14 mouse cellular contexts compared by ENCODE assay signal in genomic region chr16:64875822-64876221, GRCm38 (mm10).
"Had no signal": no experiment of that assay in that cellular context is flagged by ENCODE, and none has a peak within 500 bp of the region (broad histone marks: within the 10 kb centered on the region; RNA-seq: fewer than 3 reads in every experiment).

No protein-coding gene starts in this region.

- DNase-seq: gastrocnemius, adult 2 months; gastrocnemius, postnatal 10 days; gastrocnemius, postnatal 36 days; heart, adult 2 months; heart, postnatal 10 days; heart, postnatal 4 days; kidney, adult 18-20 months; kidney, adult 8-10 months; kidney, postnatal 10 days; kidney, postnatal 25 days; kidney, postnatal 4 days; left cerebral cortex, postnatal 4 days; liver, embryonic 13.5 days; liver, postnatal 0 days had no signal
